Mouse (Mus musculus) hindbrain, postnatal 0 days (tissue): Measurements from ENCODE around the gene Cckar. TPM values are rescaled to one million over a fixed set of nuclear protein-coding genes. Genes with fewer than 3 reads are reported as not detected.

Experiments used
- ATAC-seq: fragments of 200-750 bp; cut with Nextera tagmentation; 2 replicates; pipeline ENCODE4 v1.8.0; 2017; ENCODE audit warnings: mild to moderate bottlenecking, moderate TSS enrichment, moderate library complexity
- DNase-seq: peaks from one replicate; pipeline ENCODE4 v3.0.0-alpha.2; 2015; ENCODE audit warnings: low spot score
- H3K27ac ChIP-seq: fragments of 300-500 bp; sonication (generic); 2 replicates; pipeline ENCODE4 v1.5.1; 2014; ENCODE audit warnings: mild to moderate bottlenecking
- H3K27me3 ChIP-seq: fragments of 300-500 bp; sonication (generic); 2 replicates; pipeline ENCODE4 v1.6.1; 2014; ENCODE audit warnings: low read length, mixed read lengths; ENCODE audit not compliant: insufficient read depth
- H3K36me3 ChIP-seq: fragments of 300-500 bp; sonication (generic); 2 replicates; pipeline ENCODE4 v1.6.1; 2014; ENCODE audit warnings: low read length, mixed read lengths; ENCODE audit not compliant: insufficient read depth
- H3K4me1 ChIP-seq: fragments of 300-500 bp; sonication (generic); 2 replicates; pipeline ENCODE4 v1.6.1; 2014; ENCODE audit warnings: antibody characterized with exemption, low read length, mixed read lengths; ENCODE audit not compliant: insufficient read depth
- H3K4me2 ChIP-seq: fragments of 300-500 bp; sonication (generic); 2 replicates; pipeline ENCODE4 v1.6.1; 2014; ENCODE audit warnings: low read depth, mild to moderate bottlenecking, low read length, moderate library complexity, mixed read lengths
- H3K4me3 ChIP-seq: fragments of 300-500 bp; sonication (generic); 2 replicates; pipeline ENCODE4 v1.5.1; 2014; ENCODE audit warnings: low read length
- H3K9ac ChIP-seq: fragments of 300-500 bp; sonication (generic); replicated peaks from 2 replicates; pipeline ENCODE4 v1.6.1; 2014; ENCODE audit warnings: mild to moderate bottlenecking, low read length, moderate library complexity, mixed read lengths
- H3K9me3 ChIP-seq: fragments of 300-500 bp; sonication (generic); 2 replicates; pipeline ENCODE4 v1.6.1; 2016; ENCODE audit warnings: low read length, mixed read lengths
- CTCF ChIP-seq: IDR thresholded peaks from 2 replicates; pipeline ENCODE4 v1.5.1; 2016; ENCODE audit warnings: antibody characterized with exemption, control low read depth, low read depth
- WGBS: fragments of 180-500 bp; shearing (Covaris S2); extraction: QIAGEN DNeasy Blood & Tissue Kit; methylation state at CpG from one replicate; pipeline ENCODE4 v1.1.7; 2014; 5-methylcytosine and 5-hydroxymethylcytosine counted together
- polyA plus RNA-seq: library from polyadenylated mRNA; unstranded; fragments of >200 nt; fragmentation: Nextera tagmentation; extraction: Ambion mirVana; gene quantifications from 2 replicates; pipeline ENCODE4 v1.2.1, GENCODE M21; 2015
- total RNA-seq: library from RNA; depleted of rRNA; stranded (reverse); fragments of >200 nt; gene quantifications from 2 replicates; pipeline ENCODE4 v1.2.3, GENCODE M21; 2014; rRNA removed

Cckar gene
- total RNA-seq (0.58 and 0.97 TPM in 2 replicates), polyA plus RNA-seq (0.52 and 0.63 TPM in 2 replicates)

DNA sequence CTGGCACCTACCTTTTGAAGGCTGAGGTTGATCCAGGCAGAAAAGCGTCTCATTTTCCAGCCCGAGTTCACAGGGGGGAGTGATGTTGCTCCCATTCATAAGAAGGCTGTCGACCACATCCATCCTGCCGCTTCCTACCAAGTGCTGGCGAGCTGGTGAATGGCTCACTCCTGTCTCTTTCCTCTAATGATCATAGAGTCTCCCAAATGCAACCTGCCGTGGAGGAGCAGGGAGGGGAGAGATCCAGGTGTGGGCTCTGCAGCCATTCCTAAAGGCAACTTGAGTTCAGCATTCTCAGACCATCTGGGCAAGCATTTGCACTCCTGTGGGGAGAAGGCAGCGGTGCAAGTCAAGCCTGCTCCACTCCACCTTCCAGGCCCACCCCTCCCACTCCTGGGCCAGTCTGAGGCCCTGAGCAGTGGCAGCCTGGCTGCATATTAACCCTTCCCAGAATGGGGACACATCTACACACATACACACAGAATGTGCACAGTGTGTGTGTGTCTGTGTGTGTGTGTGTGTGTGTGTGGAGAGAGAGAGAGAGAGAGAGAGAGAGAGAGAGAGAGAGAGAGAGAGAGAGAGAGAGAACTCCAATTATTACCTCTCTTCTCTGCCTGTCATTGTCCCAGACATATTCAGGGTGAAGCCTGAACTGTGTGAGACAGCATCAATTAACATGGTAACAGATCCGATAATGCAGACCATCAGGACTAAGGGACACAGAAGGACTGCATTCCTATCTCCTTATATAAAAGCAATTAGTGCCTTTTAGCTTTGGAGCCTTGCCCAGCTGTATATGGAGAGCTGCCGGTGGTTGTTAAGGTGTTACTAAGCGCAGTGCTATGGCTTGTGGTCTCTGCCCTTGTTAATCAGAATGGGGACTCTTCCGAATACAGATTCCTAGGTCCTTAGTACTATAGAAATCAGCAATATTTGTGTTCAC, at the start of gene Cckar:
Cckar (minus strand) TSS at position 471 of the 943 bp plus-strand sequence.
- no peaks in the 10 kb centered on the region for H3K4me1 ChIP-seq
- peak; percentile 70 for ATAC-seq
- H3K27me3 ChIP-seq = no peaks in the 10 kb centered on the region
- DNase-seq = peak; percentile 34
- no peak within 1 kb of the TSS for H3K27ac ChIP-seq
- H3K9me3 ChIP-seq = no peaks in the 10 kb centered on the region
- TF ChIP-seq CTCF = no peak
- no peaks in the 10 kb centered on the region for H3K36me3 ChIP-seq
- 16% methylated on average over 11 of the region's 11 CpGs for WGBS
- H3K9ac ChIP-seq = no peak within 1 kb of the TSS
- no peak within 1 kb of the TSS for H3K4me3 ChIP-seq
- 0 out of 2 replicates have a peak within 1 kb of the TSS, but pooled peaks have one; percentile 13 for H3K4me2 ChIP-seq

GRCm38 (mm10) chr5:53744061-53744460, 36.6 kb upstream of the Cckar start:
- DNase-seq (no peak), ATAC-seq (no peak)
- no peaks in the 10 kb centered on the region for H3K4me1 ChIP-seq
- H3K36me3 ChIP-seq = no peaks in the 10 kb centered on the region
- no peaks in the 10 kb centered on the region for H3K27me3 ChIP-seq
- TF ChIP-seq CTCF = no peak
- no peak overlapping the region for H3K4me2 ChIP-seq
- 81% methylated on average over 2 of the region's 2 CpGs for WGBS
- H3K9ac ChIP-seq = no peak overlapping the region
- no peak overlapping the region for H3K27ac ChIP-seq
- H3K9me3 ChIP-seq = no peaks in the 10 kb centered on the region
- no peak overlapping the region for H3K4me3 ChIP-seq

DNA sequence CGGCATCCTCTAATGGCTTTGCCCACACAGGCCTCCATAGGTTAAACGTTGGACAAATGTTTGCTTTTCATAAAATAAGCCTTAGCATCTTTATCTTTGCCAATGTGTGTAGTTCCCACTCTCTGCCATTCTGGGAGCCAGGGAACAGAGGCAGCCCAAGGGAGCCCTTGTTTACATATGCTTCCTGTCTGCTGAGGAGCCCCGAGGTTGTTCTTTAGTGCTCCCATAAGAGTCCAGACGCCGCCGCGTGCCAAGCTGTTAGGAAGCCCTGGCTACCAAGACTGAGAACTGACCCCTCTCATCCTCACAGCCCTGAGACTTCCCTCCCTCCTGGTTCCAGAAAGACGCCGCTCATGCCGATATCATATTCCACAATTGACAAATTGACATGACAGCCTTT, 25.4 kb upstream of the Cckar start:
- no peak for DNase-seq
- Histone ChIP-seq H3K4me1 (no peaks in the 10 kb centered on the region), H3K9me3 (no peaks in the 10 kb centered on the region), H3K4me2 (no peak overlapping the region), H3K4me3 (no peak overlapping the region), H3K27ac (no peak overlapping the region), H3K27me3 (no peaks in the 10 kb centered on the region), H3K9ac (no peak overlapping the region), H3K36me3 (no peaks in the 10 kb centered on the region)
- TF ChIP-seq CTCF = no peak
- WGBS = 74% methylated on average over 10 of the region's 10 CpGs
- no peak for ATAC-seq

DNA sequence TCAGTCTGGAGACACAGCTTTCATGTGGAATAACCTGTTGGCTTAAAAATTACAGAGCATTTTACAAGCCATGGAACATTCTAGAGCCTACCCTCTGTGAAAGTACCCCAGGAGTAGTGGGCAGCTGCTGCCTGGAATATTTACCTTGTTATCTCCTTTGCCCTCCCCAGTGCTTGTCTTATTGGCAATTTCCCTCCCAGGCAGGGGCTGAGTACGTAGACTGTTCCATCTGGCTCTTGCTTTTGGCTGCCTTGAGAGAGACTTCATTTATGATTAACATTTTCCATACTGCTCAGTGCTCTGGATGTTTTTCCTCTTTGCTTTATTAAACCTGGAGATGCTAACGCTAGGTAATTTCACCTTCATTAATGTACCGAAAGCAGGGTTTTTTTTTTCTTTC, 20.1 kb upstream of the Cckar start:
- no peak overlapping the region for H3K4me2 ChIP-seq
- no peak overlapping the region for H3K4me3 ChIP-seq
- no peak overlapping the region for H3K9ac ChIP-seq
- no peaks in the 10 kb centered on the region for H3K27me3 ChIP-seq
- DNase-seq = peak; percentile 16
- TF ChIP-seq CTCF = no peak
- no peak overlapping the region for H3K27ac ChIP-seq
- H3K9me3 ChIP-seq = no peaks in the 10 kb centered on the region
- no peaks in the 10 kb centered on the region for H3K36me3 ChIP-seq
- WGBS = 67% methylated on average over 3 of the region's 3 CpGs
- H3K4me1 ChIP-seq = no peaks in the 10 kb centered on the region
- no peak for ATAC-seq

DNA sequence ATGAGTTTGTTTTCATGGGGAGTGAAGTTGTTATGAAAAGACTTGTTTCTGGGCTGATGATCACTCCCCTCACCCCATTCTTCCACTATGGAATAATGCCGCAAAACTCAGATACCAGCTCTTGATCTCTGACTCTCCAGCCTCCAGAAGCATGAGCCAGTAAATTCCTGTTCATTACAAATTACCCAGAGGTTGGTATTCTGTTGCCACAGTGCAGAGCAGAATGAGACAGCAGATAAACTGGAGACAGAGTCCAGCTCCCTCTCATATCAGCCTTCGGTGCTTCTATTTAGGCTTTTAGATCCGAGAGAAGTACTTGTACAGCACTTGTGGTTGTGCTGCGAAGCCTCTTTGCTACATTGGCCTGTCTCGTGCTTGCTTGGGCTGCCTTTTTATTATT, 18.5 kb upstream of the Cckar start:
- Histone ChIP-seq H3K4me1 (no peaks in the 10 kb centered on the region), H3K36me3 (no peaks in the 10 kb centered on the region), H3K4me3 (no peak overlapping the region), H3K9ac (no peak overlapping the region), H3K27me3 (no peaks in the 10 kb centered on the region), H3K4me2 (no peak overlapping the region), H3K27ac (no peak overlapping the region), H3K9me3 (no peaks in the 10 kb centered on the region)
- no peak for DNase-seq
- 75% methylated on average over 5 of the region's 5 CpGs for WGBS
- TF ChIP-seq CTCF = no peak
- ATAC-seq = no peak

- H3K27ac ChIP-seq = no peak overlapping the region
- TF ChIP-seq CTCF = no peak
- no peak overlapping the region for H3K4me3 ChIP-seq
- 73% methylated on average over 5 of the region's 5 CpGs for WGBS
- no peaks in the 10 kb centered on the region for H3K4me1 ChIP-seq
- no peak overlapping the region for H3K4me2 ChIP-seq
- no peaks in the 10 kb centered on the region for H3K9me3 ChIP-seq
- ATAC-seq (no peak), DNase-seq (no peak)
- no peaks in the 10 kb centered on the region for H3K27me3 ChIP-seq
- H3K36me3 ChIP-seq = no peaks in the 10 kb centered on the region
- H3K9ac ChIP-seq = no peak overlapping the region
Observed at GRCm38 (mm10) chr5:53716462-53716861, 9.0 kb upstream of the Cckar start.

DNA sequence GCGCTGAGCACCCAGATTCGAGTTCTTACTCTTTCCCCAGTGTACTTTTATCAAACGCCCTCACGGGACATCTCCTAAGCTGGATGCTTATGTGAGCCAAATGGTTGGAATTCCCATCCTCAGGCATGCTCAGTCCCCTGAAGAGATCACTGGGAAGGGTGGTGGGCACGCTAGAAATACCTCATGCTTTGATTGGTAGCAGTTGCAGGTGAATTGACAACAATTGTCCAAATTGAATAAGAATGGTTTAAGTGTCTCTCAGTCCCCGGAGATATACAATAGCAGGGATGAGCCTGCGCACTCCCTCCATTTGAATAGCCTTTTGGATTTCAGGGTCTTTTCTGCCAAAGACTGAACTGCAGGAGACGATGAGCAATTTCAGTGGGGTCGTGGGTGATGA, 3.8 kb upstream of the Cckar start:
- Histone ChIP-seq H3K27ac (no peak overlapping the region), H3K9ac (no peak overlapping the region), H3K4me3 (no peak overlapping the region), H3K36me3 (no peaks in the 10 kb centered on the region), H3K27me3 (no peaks in the 10 kb centered on the region), H3K9me3 (no peaks in the 10 kb centered on the region), H3K4me2 (no peak overlapping the region), H3K4me1 (no peaks in the 10 kb centered on the region)
- 62% methylated on average over 9 of the region's 9 CpGs for WGBS
- no peak for ATAC-seq
- DNase-seq = no peak
- no peak for TF ChIP-seq CTCF
